Mouse (Mus musculus) embryonic facial prominence, embryonic 12.5 days (tissue): ENCODE results near the gene Fcgrt. TPM values are rescaled to one million over a fixed set of nuclear protein-coding genes. Genes with fewer than 3 reads are reported as not detected.

ENCODE experiments used
- ATAC-seq: fragments of 200-750 bp; cut with Nextera tagmentation; 2 replicates; pipeline ENCODE4 v1.8.0; 2017; ENCODE audit not compliant: insufficient number of reproducible peaks, insufficient read depth, low FRiP score, low TSS enrichment
- H3K27ac ChIP-seq: fragments of 300-500 bp; sonication (generic); 2 replicates; pipeline ENCODE4 v1.5.1; 2016; ENCODE audit warnings: mild to moderate bottlenecking
- H3K27me3 ChIP-seq: fragments of 300-500 bp; sonication (generic); 2 replicates; pipeline ENCODE4 v1.6.1; 2016; ENCODE audit warnings: mild to moderate bottlenecking, moderate library complexity
- H3K36me3 ChIP-seq: fragments of 300-500 bp; sonication (generic); 2 replicates; pipeline ENCODE4 v1.6.1; 2016; ENCODE audit warnings: mild to moderate bottlenecking
- H3K4me1 ChIP-seq: fragments of 300-500 bp; sonication (generic); 2 replicates; pipeline ENCODE4 v1.6.1; 2016
- H3K4me2 ChIP-seq: fragments of 300-500 bp; sonication (generic); replicated peaks from 2 replicates; pipeline ENCODE4 v1.6.1; 2016; ENCODE audit warnings: mild to moderate bottlenecking, moderate library complexity
- H3K4me3 ChIP-seq: fragments of 300-500 bp; sonication (generic); 2 replicates; pipeline ENCODE4 v1.5.1; 2016; ENCODE audit warnings: mild to moderate bottlenecking
- H3K9ac ChIP-seq: fragments of 300-500 bp; sonication (generic); 2 replicates; pipeline ENCODE4 v1.6.1; 2016; ENCODE audit warnings: mild to moderate bottlenecking, moderate library complexity
- H3K9me3 ChIP-seq: fragments of 300-500 bp; sonication (generic); 2 replicates; pipeline ENCODE4 v1.6.1; 2016; ENCODE audit warnings: mild to moderate bottlenecking, moderate library complexity
- WGBS: fragments of 180-500 bp; shearing (Covaris S2); methylation state at CpG from one replicate; pipeline ENCODE4 v1.1.7; 2016; 5-methylcytosine and 5-hydroxymethylcytosine counted together
- polyA plus RNA-seq: library from polyadenylated mRNA; unstranded; fragments of >200 nt; fragmentation: Nextera tagmentation; extraction: Ambion mirVana; gene quantifications from 2 replicates; pipeline ENCODE4 v1.2.1, GENCODE M21; 2016

Fcgrt gene
- polyA plus RNA-seq, 1 experiment from 2014 or later, result 26.0 TPM

DNA sequence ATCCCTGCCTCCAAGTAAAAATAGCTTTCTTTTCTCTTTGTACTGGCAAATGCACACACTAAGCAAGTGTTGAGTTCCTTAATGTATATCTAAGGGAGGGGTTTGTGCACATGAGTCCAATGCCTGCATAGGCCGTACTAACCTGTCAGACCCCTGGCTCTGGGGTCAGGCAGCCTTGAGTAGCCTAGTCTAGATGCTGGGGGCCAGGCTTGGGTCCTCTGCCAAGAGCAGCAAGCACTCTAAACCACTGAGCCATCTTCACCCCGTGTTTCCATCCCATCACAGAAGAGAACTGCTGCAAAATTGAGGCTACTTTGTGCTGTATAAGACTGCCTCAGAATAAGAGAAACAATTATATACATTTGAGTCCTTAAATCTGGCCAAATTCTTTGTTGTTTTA, 25.8 kb downstream of the Fcgrt start:
- Histone ChIP-seq H3K4me1 (no peaks in the 10 kb centered on the region), H3K4me2 (no peak overlapping the region), H3K36me3 (peaks cover 48% of the 10 kb centered on the region), H3K27ac (no peak overlapping the region), H3K27me3 (no peaks in the 10 kb centered on the region), H3K4me3 (no peak overlapping the region), H3K9ac (no peak overlapping the region), H3K9me3 (no peaks in the 10 kb centered on the region)
- WGBS, result 88% methylated on average over 2 of the region's 2 CpGs
- ATAC-seq, result no peak

GRCm38 (mm10) chr7:45077322-45077721, 26.3 kb downstream of the Fcgrt start:
- no peak overlapping the region for H3K4me2 ChIP-seq
- H3K4me3 ChIP-seq, result no peak overlapping the region
- H3K4me1 ChIP-seq, result no peaks in the 10 kb centered on the region
- H3K27ac ChIP-seq, result no peak overlapping the region
- 86% methylated on average over 14 of the region's 14 CpGs for WGBS
- no peak overlapping the region for H3K9ac ChIP-seq
- no peaks in the 10 kb centered on the region for H3K27me3 ChIP-seq
- ATAC-seq, result no peak
- H3K36me3 ChIP-seq, result peaks cover 43% of the 10 kb centered on the region
- no peaks in the 10 kb centered on the region for H3K9me3 ChIP-seq

GRCm38 (mm10) chr7:45076501-45076900, 27.1 kb downstream of the Fcgrt start:
- H3K4me3 ChIP-seq, result no peak overlapping the region
- no peak overlapping the region for H3K4me2 ChIP-seq
- ATAC-seq, result no peak
- H3K9me3 ChIP-seq, result no peaks in the 10 kb centered on the region
- no peaks in the 10 kb centered on the region for H3K4me1 ChIP-seq
- no peaks in the 10 kb centered on the region for H3K27me3 ChIP-seq
- 90% methylated on average over 30 of the region's 30 CpGs for WGBS
- no peak overlapping the region for H3K27ac ChIP-seq
- H3K9ac ChIP-seq, result no peak overlapping the region
- peaks cover 41% of the 10 kb centered on the region for H3K36me3 ChIP-seq

GRCm38 (mm10) chr7:45075405-45075804, 28.2 kb downstream of the Fcgrt start:
- ATAC-seq, result no peak
- Histone ChIP-seq H3K36me3 (peaks cover 41% of the 10 kb centered on the region), H3K4me1 (no peaks in the 10 kb centered on the region), H3K9ac (no peak overlapping the region), H3K4me2 (no peak overlapping the region), H3K27me3 (no peaks in the 10 kb centered on the region), H3K9me3 (no peaks in the 10 kb centered on the region), H3K4me3 (no peak overlapping the region), H3K27ac (no peak overlapping the region)
- 89% methylated on average over 4 of the region's 4 CpGs for WGBS

DNA sequence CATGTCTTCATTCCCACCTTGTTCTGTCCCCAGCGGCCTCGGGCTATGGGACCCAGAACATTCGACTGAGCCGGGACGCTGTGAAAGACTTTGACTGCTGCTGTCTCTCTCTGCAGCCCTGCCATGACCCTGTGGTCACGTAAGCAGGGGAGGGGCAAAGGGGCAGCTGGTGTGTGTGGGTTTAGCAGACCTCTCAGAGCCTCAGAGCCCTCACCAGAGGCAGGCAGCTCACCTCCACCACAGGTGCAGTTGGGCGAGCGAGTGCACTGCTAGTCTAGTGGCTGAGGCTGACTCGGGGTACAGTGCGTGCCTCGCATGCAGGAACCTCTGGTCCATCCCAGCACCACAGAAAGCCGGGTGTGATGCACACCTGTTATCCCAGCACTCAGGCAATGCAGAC, 29.7 kb downstream of the Fcgrt start:
- 89% methylated on average over 12 of the region's 12 CpGs for WGBS
- Histone ChIP-seq H3K27me3 (no peaks in the 10 kb centered on the region), H3K4me3 (no peak overlapping the region), H3K9ac (no peak overlapping the region), H3K4me1 (no peaks in the 10 kb centered on the region), H3K27ac (no peak overlapping the region), H3K36me3 (peaks cover 41% of the 10 kb centered on the region), H3K9me3 (no peaks in the 10 kb centered on the region), H3K4me2 (no peak overlapping the region)
- ATAC-seq, result no peak

DNA sequence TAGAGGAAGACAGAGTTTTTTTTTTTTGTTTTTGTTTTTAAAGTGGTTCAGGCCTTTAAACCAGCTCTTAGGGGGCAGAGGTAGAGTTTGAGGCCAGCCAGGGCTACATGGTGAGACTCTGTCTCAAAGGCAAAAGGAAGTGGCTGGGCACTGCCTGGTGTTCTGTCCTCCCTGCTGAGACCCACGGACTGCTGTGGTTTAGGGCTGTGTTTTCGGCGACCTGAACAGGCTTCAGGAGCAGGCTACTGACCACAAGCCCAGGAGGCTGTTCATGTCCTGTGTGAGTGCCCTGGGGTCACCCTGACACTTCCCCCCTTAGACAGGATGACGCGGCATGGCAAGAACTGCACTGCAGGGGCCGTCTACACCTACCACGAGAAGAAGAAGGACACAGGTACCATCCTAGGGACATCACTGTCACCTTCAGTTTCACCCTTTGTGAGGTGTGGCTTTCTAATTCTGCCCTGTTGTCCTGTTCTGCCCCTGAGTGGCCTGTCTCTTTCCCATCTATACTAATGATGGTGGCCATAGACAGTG, 30.4 kb downstream of the Fcgrt start:
- H3K4me3 ChIP-seq, result no peak overlapping the region
- ATAC-seq, result no peak
- no peaks in the 10 kb centered on the region for H3K9me3 ChIP-seq
- H3K9ac ChIP-seq, result no peak overlapping the region
- peaks cover 41% of the 10 kb centered on the region for H3K36me3 ChIP-seq
- no peaks in the 10 kb centered on the region for H3K4me1 ChIP-seq
- no peak overlapping the region for H3K27ac ChIP-seq
- WGBS, result 77% methylated on average over 7 of the region's 7 CpGs
- H3K27me3 ChIP-seq, result no peaks in the 10 kb centered on the region
- no peak overlapping the region for H3K4me2 ChIP-seq

DNA sequence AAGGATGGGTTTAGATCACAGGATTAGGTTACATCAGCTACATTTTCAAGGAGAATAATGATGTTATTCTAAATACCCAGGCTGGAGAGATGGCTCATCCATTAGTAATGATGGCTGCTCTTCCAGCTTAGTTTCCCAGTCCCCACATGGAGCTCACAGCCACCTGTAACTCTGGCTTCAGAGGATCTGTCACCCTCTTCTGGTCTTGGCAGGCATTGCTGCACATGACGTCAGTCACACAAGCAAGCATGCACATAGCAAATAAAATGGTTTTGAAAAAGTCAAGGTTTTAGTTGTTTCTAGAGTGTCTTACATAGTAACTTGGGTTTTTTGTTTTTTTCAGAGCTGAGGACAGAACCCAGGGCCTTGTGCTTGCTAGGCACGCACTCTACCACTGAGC, 31.4 kb downstream of the Fcgrt start:
- H3K4me2 ChIP-seq, result no peak overlapping the region
- 82% methylated on average over 2 of the region's 2 CpGs for WGBS
- peaks cover 33% of the 10 kb centered on the region for H3K36me3 ChIP-seq
- H3K9ac ChIP-seq, result no peak overlapping the region
- no peak for ATAC-seq
- no peaks in the 10 kb centered on the region for H3K9me3 ChIP-seq
- no peaks in the 10 kb centered on the region for H3K4me1 ChIP-seq
- no peak overlapping the region for H3K4me3 ChIP-seq
- H3K27ac ChIP-seq, result no peak overlapping the region
- H3K27me3 ChIP-seq, result no peaks in the 10 kb centered on the region

DNA sequence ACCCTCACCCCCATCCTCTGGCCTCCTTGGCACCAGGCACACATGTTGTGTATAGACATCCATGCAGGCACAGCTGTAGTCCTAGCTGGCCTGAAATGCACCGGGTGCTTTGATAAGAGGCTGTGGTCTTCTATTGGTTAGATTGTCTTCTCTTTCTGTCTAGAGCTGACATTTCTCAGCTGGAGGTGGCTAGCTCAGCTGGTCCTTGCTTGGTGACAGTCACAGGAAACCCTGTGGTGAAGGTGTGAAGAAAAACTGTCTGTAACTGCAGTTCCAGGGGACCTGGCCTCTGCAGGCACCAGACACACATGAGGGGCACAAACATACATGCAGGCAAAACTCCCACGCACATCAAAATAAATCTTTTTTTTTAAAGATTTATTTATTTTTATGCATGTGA, 34.0 kb downstream of the Fcgrt start:
- no peak for ATAC-seq
- no peaks in the 10 kb centered on the region for H3K9me3 ChIP-seq
- H3K9ac ChIP-seq, result no peak overlapping the region
- no peaks in the 10 kb centered on the region for H3K27me3 ChIP-seq
- no peak overlapping the region for H3K4me2 ChIP-seq
- no peak overlapping the region for H3K27ac ChIP-seq
- no peak overlapping the region for H3K4me3 ChIP-seq
- WGBS, result 89% methylated on average over 2 of the region's 2 CpGs
- peaks cover 9% of the 10 kb centered on the region for H3K36me3 ChIP-seq
- H3K4me1 ChIP-seq, result no peaks in the 10 kb centered on the region

GRCm38 (mm10) chr7:45068000-45068318, 35.7 kb downstream of the Fcgrt start:
- H3K9ac ChIP-seq, result no peak overlapping the region
- 17% methylated on average over 5 of the region's 5 CpGs for WGBS
- peaks cover 8% of the 10 kb centered on the region; the same call in 1 of the 2 replicates for H3K4me1 ChIP-seq
- H3K27ac ChIP-seq, result no peak overlapping the region
- no peaks in the 10 kb centered on the region for H3K27me3 ChIP-seq
- no peak overlapping the region for H3K4me3 ChIP-seq
- no peaks in the 10 kb centered on the region for H3K36me3 ChIP-seq
- H3K9me3 ChIP-seq, result no peaks in the 10 kb centered on the region
- ATAC-seq, result no peak
- no peak overlapping the region for H3K4me2 ChIP-seq

DNA sequence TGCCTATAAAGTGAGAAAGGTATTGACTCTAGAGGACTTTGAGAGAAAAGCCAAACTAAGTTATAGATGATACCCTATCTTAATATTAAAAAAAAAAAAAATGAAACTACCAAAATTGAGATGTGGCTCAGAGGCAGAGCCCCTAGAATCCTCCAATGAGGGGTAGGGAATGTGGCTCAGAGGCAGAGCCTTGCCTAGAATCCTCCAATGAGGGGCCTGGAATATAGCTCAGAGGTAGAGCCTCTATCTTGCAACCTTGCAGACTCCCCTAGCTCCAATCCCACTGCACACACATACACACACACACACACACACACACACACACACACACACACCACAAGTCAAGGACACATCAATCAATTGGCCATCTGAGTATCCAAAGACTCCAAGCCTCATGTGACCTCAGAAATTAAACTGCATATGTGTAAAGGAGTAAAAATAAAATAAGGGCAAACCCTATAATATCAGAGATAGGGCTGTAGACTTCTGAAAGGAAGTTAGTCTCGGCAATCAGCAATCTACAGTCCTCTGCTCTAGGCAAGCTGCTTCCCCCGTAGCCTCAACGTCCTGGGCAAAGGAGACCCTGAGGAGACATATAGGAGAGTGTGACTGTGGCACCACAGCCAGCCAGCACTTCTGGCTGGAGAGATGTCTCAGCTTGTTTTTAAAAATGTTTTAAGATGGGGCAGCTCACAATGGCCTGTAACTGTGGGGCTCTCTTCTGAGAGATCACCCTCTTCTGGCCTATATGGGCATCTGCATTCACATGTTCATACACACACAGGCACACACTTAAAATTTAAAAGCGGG, 36.3 kb downstream of the Fcgrt start:
- Histone ChIP-seq H3K9ac (no peak overlapping the region), H3K36me3 (no peaks in the 10 kb centered on the region), H3K9me3 (no peaks in the 10 kb centered on the region), H3K4me2 (no peak overlapping the region), H3K4me1 (peaks cover 8% of the 10 kb centered on the region; the same call in 1 of the 2 replicates), H3K27me3 (no peaks in the 10 kb centered on the region), H3K27ac (no peak overlapping the region), H3K4me3 (no peak overlapping the region)
- 76% methylated on average over 4 of the region's 4 CpGs for WGBS
- no peak for ATAC-seq

DNA sequence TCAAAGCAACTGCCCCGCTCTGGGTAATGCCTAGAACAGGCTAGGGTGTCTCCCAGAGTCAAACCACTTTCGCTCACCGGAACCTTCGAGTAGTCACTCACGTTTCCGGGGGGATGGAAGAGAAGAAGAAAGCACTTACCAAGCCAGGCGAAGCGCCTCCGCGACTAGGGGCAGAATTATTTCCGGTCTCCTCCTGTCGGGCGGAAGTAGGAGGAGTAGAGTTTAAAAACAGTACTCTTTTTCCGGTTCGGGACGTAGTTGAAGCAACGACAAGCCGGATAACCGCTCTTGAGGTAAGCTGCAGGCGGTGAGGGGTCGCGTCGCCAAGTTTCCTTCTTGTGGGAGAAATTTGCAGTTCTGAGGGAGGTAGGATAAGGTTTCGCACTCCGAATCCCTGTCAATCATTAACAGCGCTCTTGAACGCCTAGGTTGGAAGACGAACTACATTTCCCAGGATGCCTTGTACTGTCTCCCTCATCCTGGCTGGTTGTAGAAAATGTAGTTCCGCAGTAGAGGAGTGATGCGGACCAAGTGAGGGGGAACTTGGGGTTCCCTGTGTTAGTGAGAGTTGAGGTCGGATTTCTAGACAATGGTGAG, 41.3 kb downstream of the Fcgrt start, which contains the start of the genes Nosip and Prrg2:
Nosip (plus strand) TSS at position 191 of the 597 bp plus-strand sequence.
Prrg2 (minus strand) TSS at position 439 of the 597 bp plus-strand sequence.
- peaks cover 21% of the 10 kb centered on the region for H3K4me1 ChIP-seq
- peak within 1 kb of the TSS; percentile 58 for H3K9ac ChIP-seq
- no peaks in the 10 kb centered on the region for H3K9me3 ChIP-seq
- under 1% methylated on average over 31 of the region's 31 CpGs for WGBS
- peak; percentile 80 for ATAC-seq
- H3K4me3 ChIP-seq, result peak within 1 kb of the TSS; percentile 60
- peak within 1 kb of the TSS; percentile 67 for H3K4me2 ChIP-seq
- peak within 1 kb of the TSS; percentile 90 for H3K27ac ChIP-seq
- H3K36me3 ChIP-seq, result no peaks in the 10 kb centered on the region
- H3K27me3 ChIP-seq, result no peaks in the 10 kb centered on the region

DNA sequence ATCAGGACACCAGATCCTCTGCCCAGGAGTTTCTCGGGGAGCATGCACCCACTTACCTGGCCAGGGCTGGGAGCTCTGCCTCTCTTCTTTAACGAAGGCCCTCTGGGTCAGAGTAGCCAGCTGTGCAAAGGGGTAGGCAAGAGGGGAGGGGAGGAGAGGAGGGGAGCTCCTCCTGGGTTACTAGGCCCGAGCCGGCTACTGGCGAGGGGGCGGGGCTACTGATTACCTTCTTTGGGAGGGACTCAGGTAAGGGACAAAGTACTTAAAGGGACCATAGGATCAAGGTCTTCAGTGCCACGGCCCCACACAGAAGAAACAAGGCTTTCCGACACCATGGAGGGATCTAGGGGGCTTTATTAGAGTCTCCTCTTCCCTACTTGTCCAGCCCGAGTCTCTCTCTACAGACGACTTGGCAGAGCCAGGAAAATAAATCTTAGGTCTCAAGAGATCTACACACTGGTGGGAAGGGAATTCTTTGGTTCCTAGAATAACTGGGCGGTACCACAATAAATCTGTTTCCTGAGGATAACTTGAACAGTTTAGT, 42.0 kb downstream of the Fcgrt start:
- H3K4me1 ChIP-seq, result peaks cover 21% of the 10 kb centered on the region
- no peaks in the 10 kb centered on the region for H3K27me3 ChIP-seq
- H3K9me3 ChIP-seq, result no peaks in the 10 kb centered on the region
- peak overlapping the region; percentile 60 for H3K4me3 ChIP-seq
- 11% methylated on average over 11 of the region's 11 CpGs for WGBS
- H3K4me2 ChIP-seq, result peak overlapping the region; percentile 55
- no peak for ATAC-seq
- H3K9ac ChIP-seq, result peak overlapping the region; percentile 28; the same call in 1 of the 2 replicates
- H3K36me3 ChIP-seq, result no peaks in the 10 kb centered on the region
- H3K27ac ChIP-seq, result peak overlapping the region; percentile 90
